13 mouse cellular contexts compared by ENCODE assay signal in genomic region chr5:139107815-139108214, GRCm38 (mm10). TPM values are rescaled to one million over a fixed set of nuclear protein-coding genes. Genes with fewer than 3 reads are reported as not detected.
DNase-seq lines count a peak whose midpoint lies in the region; ATAC-seq and TF ChIP-seq lines count a peak whose summit lies in the region.
"Had no signal": no experiment of that assay in that cellular context is flagged by ENCODE, and none has a peak within 500 bp of the region (broad histone marks: within the 10 kb centered on the region; RNA-seq: fewer than 3 reads in every experiment).

No protein-coding gene starts in this region.

- H3K4me1 ChIP-seq in midbrain, embryonic 14.5 days (ENCODE audit: control insufficient read depth, insufficient read depth, low read length): no peaks in the 10 kb centered on the region
- H3K4me1 ChIP-seq in midbrain, embryonic 10.5 days: peaks cover 5% of the 10 kb centered on the region; the same call in 1 of the 2 replicates
- H3K4me1 ChIP-seq in small intestine, adult 2 months (ENCODE audit: control insufficient read depth, insufficient read depth, insufficient read length, low read length): no peaks in the 10 kb centered on the region
- H3K4me1 ChIP-seq: embryonic facial prominence, embryonic 13.5 days; kidney, embryonic 15.5 days; neural tube, embryonic 12.5 days had no signal

- intact Hi-C loops in gastrocnemius, adult 2 months (cut with DNase I): no loop called here
- intact Hi-C loops in gastrocnemius, postnatal 14 days (cut with DNase I; ENCODE audit: low total_unique reads): no loop called here

- TF ChIP-seq CTCF in gastrocnemius, adult 2 months (IDR thresholded peaks at IDR 0.05): peak; percentile 36
- TF ChIP-seq CTCF in brain, embryonic 14.5 days (IDR thresholded peaks at IDR 0.05; ENCODE audit: borderline replicate concordance, extremely low read depth, insufficient read depth, insufficient read length): peak; percentile 47; the same call in 1 of the 2 replicates
- TF ChIP-seq CTCF in small intestine, adult 2 months (IDR thresholded peaks at IDR 0.05; ENCODE audit: extremely low read depth, insufficient read length, insufficient replicate concordance, low read depth, low read length): peak; percentile 22; the same call in 1 of the 2 replicates

- no peak overlapping the region for H3K4me2 ChIP-seq in midbrain, embryonic 14.5 days (ENCODE audit: low read length)
- H3K4me2 ChIP-seq: embryonic facial prominence, embryonic 13.5 days; heart, embryonic 11.5 days; kidney, embryonic 15.5 days; limb, embryonic 15.5 days; neural tube, embryonic 12.5 days; stomach, embryonic 15.5 days had no signal

- H3K4me3 ChIP-seq in gastrocnemius, adult 2 months: no peak overlapping the region
- H3K4me3 ChIP-seq in midbrain, embryonic 14.5 days (replicated peaks; ENCODE audit: low read depth, low read length): no peak overlapping the region
- H3K4me3 ChIP-seq in midbrain, embryonic 10.5 days: no peak overlapping the region
- no peak overlapping the region for H3K4me3 ChIP-seq in small intestine, adult 2 months (ENCODE audit: low read depth, low read length)
- H3K4me3 ChIP-seq: embryonic facial prominence, embryonic 13.5 days; kidney, embryonic 15.5 days; limb, embryonic 15.5 days; neural tube, embryonic 12.5 days; stomach, embryonic 15.5 days had no signal

- no peak overlapping the region for H3K9ac ChIP-seq in midbrain, embryonic 14.5 days (replicated peaks; ENCODE audit: low read length)
- H3K9ac ChIP-seq: embryonic facial prominence, embryonic 13.5 days; kidney, embryonic 15.5 days; limb, embryonic 15.5 days; neural tube, embryonic 12.5 days; stomach, embryonic 15.5 days had no signal

- peaks cover 30% of the 10 kb centered on the region for H3K36me3 ChIP-seq in midbrain, embryonic 14.5 days (ENCODE audit: control insufficient read depth, insufficient read depth, low read length)
- no peaks in the 10 kb centered on the region for H3K36me3 ChIP-seq in midbrain, embryonic 10.5 days
- H3K36me3 ChIP-seq in small intestine, adult 2 months (ENCODE audit: control insufficient read depth, insufficient read depth, low read length): no peaks in the 10 kb centered on the region
- H3K36me3 ChIP-seq: stomach, embryonic 15.5 days had no signal

- WGBS in midbrain, embryonic 14.5 days: 82% methylated on average over 9 of the region's 9 CpGs
- 82% methylated on average over 9 of the region's 9 CpGs for WGBS in midbrain, embryonic 10.5 days
- WGBS in small intestine, adult 2 months: 58% methylated on average over 9 of the region's 9 CpGs

- no peaks in the 10 kb centered on the region for H3K27me3 ChIP-seq in midbrain, embryonic 14.5 days (ENCODE audit: control insufficient read depth, insufficient read depth, low read length)
- no peaks in the 10 kb centered on the region for H3K27me3 ChIP-seq in midbrain, embryonic 10.5 days (ENCODE audit: low read depth, poor library complexity, severe bottlenecking)
- no peaks in the 10 kb centered on the region for H3K27me3 ChIP-seq in small intestine, adult 2 months (ENCODE audit: control insufficient read depth, insufficient read depth, low read length)
- H3K27me3 ChIP-seq: embryonic facial prominence, embryonic 13.5 days; kidney, embryonic 15.5 days; limb, embryonic 15.5 days; neural tube, embryonic 12.5 days; stomach, embryonic 15.5 days had no signal

- TF ChIP-seq POLR2A in brain, embryonic 14.5 days (IDR thresholded peaks at IDR 0.05; ENCODE audit: borderline replicate concordance, extremely low read depth, insufficient read depth, insufficient read length, poor library complexity, severe bottlenecking): no peak
- no peak for TF ChIP-seq POLR2A in small intestine, adult 2 months (IDR thresholded peaks at IDR 0.05; ENCODE audit: low read depth, low read length)

- H3K9me3 ChIP-seq in midbrain, embryonic 14.5 days (ENCODE audit: control insufficient read depth, low read length): no peaks in the 10 kb centered on the region
- no peaks in the 10 kb centered on the region for H3K9me3 ChIP-seq in midbrain, embryonic 10.5 days (replicated peaks)
- H3K9me3 ChIP-seq: embryonic facial prominence, embryonic 13.5 days; kidney, embryonic 15.5 days; limb, embryonic 15.5 days; neural tube, embryonic 12.5 days; stomach, embryonic 15.5 days had no signal

- ATAC-seq in midbrain, embryonic 14.5 days (ENCODE audit: low FRiP score, low TSS enrichment): no peak

- no peak for DNase-seq in gastrocnemius, adult 2 months
- DNase-seq in gastrocnemius, postnatal 14 days: no peak
- peak; percentile 29 for DNase-seq in midbrain, embryonic 14.5 days
- no peak for DNase-seq in midbrain, embryonic 10.5 days (ENCODE audit: low spot score)
- DNase-seq in brain, embryonic 14.5 days (ENCODE audit: low read depth): no peak
- DNase-seq in ovary, adult 18-20 months (ENCODE audit: low spot score): no peak

- no peak overlapping the region for H3K27ac ChIP-seq in gastrocnemius, adult 2 months
- H3K27ac ChIP-seq in midbrain, embryonic 14.5 days (replicated peaks; ENCODE audit: low read depth, low read length): no peak overlapping the region
- H3K27ac ChIP-seq in midbrain, embryonic 10.5 days (replicated peaks): no peak overlapping the region
- no peak overlapping the region for H3K27ac ChIP-seq in small intestine, adult 2 months (ENCODE audit: insufficient read depth, low read depth, low read length)
- H3K27ac ChIP-seq: embryonic facial prominence, embryonic 13.5 days; kidney, embryonic 15.5 days; limb, embryonic 15.5 days; neural tube, embryonic 12.5 days; stomach, embryonic 15.5 days had no signal

RNA-seq across cellular contexts. Expression of gene Prkar1b, which starts 42.0 kb away (rescaled TPM):
- total RNA-seq in gastrocnemius, adult 2 months (2021): 1 to 10 TPM in 1 of 2 experiments, under 1 TPM in 1; 0.59 to 1.4 TPM
- 1 to 10 TPM; 1.1 to 2.1 TPM for total RNA-seq in gastrocnemius, postnatal 14 days (2021)
- 169 and 190 TPM in 2 replicates for polyA plus RNA-seq in midbrain, embryonic 14.5 days (2014; fragmentation: Nextera tagmentation; extraction: Ambion mirVana)
- polyA plus RNA-seq in midbrain, embryonic 10.5 days (2016; fragmentation: Nextera tagmentation; extraction: Ambion mirVana): 9.4 and 21.6 TPM in 2 replicates
- 148 and 202 TPM in 2 replicates for polyA plus RNA-seq in brain, embryonic 14.5 days (2012; rRNA removed)
- polyA plus RNA-seq in small intestine, adult 2 months (2012; rRNA removed): 2.2 and 3.8 TPM in 2 replicates

RNA-seq across cellular contexts. Expression of gene Dnaaf5, which starts 42.2 kb away (rescaled TPM):
- total RNA-seq in gastrocnemius, adult 2 months (2021): 10 to 100 TPM; 14.1 to 16.7 TPM
- total RNA-seq in gastrocnemius, postnatal 14 days (2021): 10 to 100 TPM in 1 of 2 experiments, 1 to 10 TPM in 1; 9.3 to 10.2 TPM
- polyA plus RNA-seq in midbrain, embryonic 14.5 days (2014; fragmentation: Nextera tagmentation; extraction: Ambion mirVana): 2.9 and 4.0 TPM in 2 replicates
- 6.7 and 7.7 TPM in 2 replicates for polyA plus RNA-seq in midbrain, embryonic 10.5 days (2016; fragmentation: Nextera tagmentation; extraction: Ambion mirVana)
- polyA plus RNA-seq in brain, embryonic 14.5 days (2012; rRNA removed): 12.6 and 14.9 TPM in 2 replicates
- 12.0 and 16.4 TPM in 2 replicates for polyA plus RNA-seq in small intestine, adult 2 months (2012; rRNA removed)
